Mouse (Mus musculus) erythroid progenitor cell, adult 5-6 weeks (primary cell): ENCODE results near the gene Mlip. TPM values are rescaled to one million over a fixed set of nuclear protein-coding genes. Genes with fewer than 3 reads are reported as not detected.
"Not testable (repeated sequence)": the region's sequence is repeated elsewhere in the genome, so short reads cannot be mapped to it uniquely, and the experiment has no call there.

ENCODE experiments used
- ATAC-seq: replicated peaks from 2 replicates; pipeline ENCODE4 v1.8.0; 2016; ENCODE audit warnings: moderate number of reproducible peaks, mild to moderate bottlenecking, moderate TSS enrichment, inconsistent platforms; ENCODE audit not compliant: poor library complexity, low FRiP score, severe bottlenecking
- total RNA-seq, 2 experiments: library from RNA; stranded (forward) in 1 of 2; stranded (reverse) in 1 of 2; fragments of 150-400 nt in 1 of 2; fragments of 186-747, 209-891 nt in 1 of 2; gene quantifications; 2 replicates each; pipeline versions ENCODE4 v1.2.3 to v1.2.4; 2015 to 2017; ENCODE audit warnings: low replicate concordance in 2 of 2

Mlip gene
- not detected in 2 replicates for total RNA-seq (2015; ENCODE audit: low replicate concordance)
- not detected in 2 replicates for total RNA-seq (2017; ENCODE audit: low replicate concordance)

GRCm38 (mm10) chr9:77352432-77353175 is at the start of gene Mlip:
Mlip (minus strand) TSS chr9:77352969.
- no peak for ATAC-seq

- no peak for ATAC-seq
Measured at GRCm38 (mm10) chr9:77399801-77400200, 47.0 kb upstream of the Mlip start.

- no peak for ATAC-seq
Measured at GRCm38 (mm10) chr9:77398856-77399631, 46.3 kb upstream of the Mlip start.

- no peak for ATAC-seq
Measured at GRCm38 (mm10) chr9:77397027-77397426, 44.3 kb upstream of the Mlip start.

- ATAC-seq: no peak
Measured at GRCm38 (mm10) chr9:77391248-77391647, 38.5 kb upstream of the Mlip start.

GRCm38 (mm10) chr9:77388956-77389355 is 36.2 kb upstream of the Mlip start:
- no peak for ATAC-seq

- no peak for ATAC-seq
Measured at GRCm38 (mm10) chr9:77386751-77387150, 34.0 kb upstream of the Mlip start.

GRCm38 (mm10) chr9:77385611-77386010 is 32.8 kb upstream of the Mlip start:
- ATAC-seq: no peak

- no peak for ATAC-seq
Measured at GRCm38 (mm10) chr9:77384651-77385050, 31.9 kb upstream of the Mlip start.

- ATAC-seq: no peak
Measured at GRCm38 (mm10) chr9:77383951-77384350, 31.2 kb upstream of the Mlip start.

- ATAC-seq: no peak
Measured at GRCm38 (mm10) chr9:77382514-77382913, 29.7 kb upstream of the Mlip start.

- ATAC-seq: no peak
Measured at GRCm38 (mm10) chr9:77381565-77381964, 28.8 kb upstream of the Mlip start.

- ATAC-seq: no peak
Measured at GRCm38 (mm10) chr9:77379625-77380024, 26.9 kb upstream of the Mlip start.

GRCm38 (mm10) chr9:77377696-77378095 is 24.9 kb upstream of the Mlip start:
- ATAC-seq: no peak

- no peak for ATAC-seq
Measured at GRCm38 (mm10) chr9:77377082-77377481, 24.3 kb upstream of the Mlip start.

- no peak for ATAC-seq
Measured at GRCm38 (mm10) chr9:77376561-77376960, 23.8 kb upstream of the Mlip start.

- no peak for ATAC-seq
Measured at GRCm38 (mm10) chr9:77370706-77371105, 17.9 kb upstream of the Mlip start.

GRCm38 (mm10) chr9:77369262-77369661 is 16.5 kb upstream of the Mlip start:
- no peak for ATAC-seq

GRCm38 (mm10) chr9:77364681-77365080 is 11.9 kb upstream of the Mlip start:
- not testable (repeated sequence) for ATAC-seq

GRCm38 (mm10) chr9:77362906-77363305 is 10.1 kb upstream of the Mlip start:
- no peak for ATAC-seq

GRCm38 (mm10) chr9:77360654-77361053 is 7.9 kb upstream of the Mlip start:
- no peak for ATAC-seq
